Mouse (Mus musculus): ENCODE data around the gene Aqp8. TPM values are rescaled to one million over a fixed set of nuclear protein-coding genes. Genes with fewer than 3 reads are reported as not detected.

The Aqp8 gene
- total RNA-seq, 2 experiments from 2014 or later = 3.2 to 4.8 TPM

- DNase-seq = no peak
Observed at GRCm38 (mm10) chr7:123499481-123500238, 37.6 kb downstream of the Aqp8 start.

GRCm38 (mm10) chr7:123500239-123501219, 38.4 kb downstream of the Aqp8 start, which contains the start of gene Zkscan2:
TSS of gene Zkscan2 (minus strand) at chr7:123500449.
- DNase-seq = peak; percentile 82

GRCm38 (mm10) chr7:123503358-123503757, 41.3 kb downstream of the Aqp8 start:
- DNase-seq = peak; percentile 77

- DNase-seq = no peak
Observed at GRCm38 (mm10) chr7:123507946-123508345, 45.9 kb downstream of the Aqp8 start.

Other genes with a start within 250 kb of the Aqp8 start
- gene Slc5a11, start 247.5 kb upstream of the Aqp8 start, total RNA-seq (2021) = not detected
- gene Lcmt1, start 92.5 kb upstream of the Aqp8 start, total RNA-seq (2021) = 10 to 100 TPM; 25.9 to 28.8 TPM
- gene Arhgap17, start 92.4 kb upstream of the Aqp8 start, total RNA-seq (2021) = 10 to 100 TPM; 20.2 to 22.0 TPM
- 1 to 10 TPM; 1.3 to 1.5 TPM for gene Zkscan2, start 38.2 kb downstream of the Aqp8 start, total RNA-seq (2021)